Mouse (Mus musculus): ENCODE data around the gene Nek3. TPM values are rescaled to one million over a fixed set of nuclear protein-coding genes. Genes with fewer than 3 reads are reported as not detected.
A peak's percentile ranks its signal among the peaks of the same experiment; 100 is the strongest.

The Nek3 gene
- total RNA-seq (2021), result 1 to 10 TPM; 2.8 to 3.4 TPM
- long read RNA-seq, experiment 1, partial matches to known transcripts, result 0 of 1 reads
- long read RNA-seq, experiment 1, other reads (novel, unspliced or antisense), result 0 of 1 reads
- long read RNA-seq, experiment 2, partial matches to known transcripts, result 1 of 2 reads
- long read RNA-seq, experiment 2, other reads (novel, unspliced or antisense), result 0 of 2 reads

GRCm38 (mm10) chr8:22166080-22166603 is at the start of gene Nek3:
Gene Nek3 (minus strand): TSS chr8:22166435.
- TF ChIP-seq CTCF (IDR thresholded peaks at IDR 0.05), result peak; percentile 76
- DNase-seq, result peak; percentile 95
- intact Hi-C loops (cut with DNase I), result loop anchor here (1.0 to 5.0 kb wide), 2 partner anchors 106 to 174 kb away; partner anchors contain the start of genes Alg11 and Atp7b
- Histone ChIP-seq H3K27ac (peak within 1 kb of the TSS; percentile 92), H3K4me3 (peak within 1 kb of the TSS; percentile 76)

GRCm38 (mm10) chr8:22214826-22215225 is 48.6 kb upstream of the Nek3 start:
- intact Hi-C loops (cut with DNase I), result no loop called here
- peak overlapping the region; percentile 51 for H3K27ac ChIP-seq
- TF ChIP-seq CTCF (IDR thresholded peaks at IDR 0.05), result no peak
- no peak overlapping the region for H3K4me3 ChIP-seq
- DNase-seq, result peak; percentile 24

GRCm38 (mm10) chr8:22209012-22209411 is 42.8 kb upstream of the Nek3 start:
- no peak for TF ChIP-seq CTCF (IDR thresholded peaks at IDR 0.05)
- intact Hi-C loops (cut with DNase I), result no loop called here
- Histone ChIP-seq H3K27ac (peak overlapping the region; percentile 54; the same call in 1 of the 2 replicates), H3K4me3 (no peak overlapping the region)
- DNase-seq, result no peak

- no peak overlapping the region for H3K4me3 ChIP-seq
- TF ChIP-seq CTCF (IDR thresholded peaks at IDR 0.05), result no peak
- 0 out of 2 replicates have a peak overlapping the region, but pooled peaks have one; percentile 56 for H3K27ac ChIP-seq
- intact Hi-C loops (cut with DNase I), result no loop called here
- DNase-seq, result no peak
These were observed 41.3 kb upstream of the Nek3 start for GRCm38 (mm10) chr8:22207535-22207934.

- H3K4me3 ChIP-seq, result no peak overlapping the region
- TF ChIP-seq CTCF (IDR thresholded peaks at IDR 0.05), result peak; percentile 18; the same call in 1 of the 2 replicates
- no peak overlapping the region for H3K27ac ChIP-seq
- no peak for DNase-seq
- intact Hi-C loops (cut with DNase I), result loop anchor here (10.0 kb wide), 1 partner anchor 105 kb away; no protein-coding TSS in a partner anchor
These were observed 33.2 kb upstream of the Nek3 start for GRCm38 (mm10) chr8:22199481-22199880.

- no peak for DNase-seq
- TF ChIP-seq CTCF (IDR thresholded peaks at IDR 0.05), result no peak
- intact Hi-C loops (cut with DNase I), result loop anchor here (10.0 kb wide), 1 partner anchor 107 kb away; no protein-coding TSS in a partner anchor
These were observed 31.7 kb upstream of the Nek3 start for GRCm38 (mm10) chr8:22197914-22198313.

GRCm38 (mm10) chr8:22193432-22194010 is 27.3 kb upstream of the Nek3 start:
- Histone ChIP-seq H3K27ac (peak overlapping the region; percentile 99), H3K4me3 (peak overlapping the region; percentile 97)
- no peak for TF ChIP-seq CTCF (IDR thresholded peaks at IDR 0.05)
- no peak for DNase-seq
- intact Hi-C loops (cut with DNase I), result loop anchor here (2.0 to 10.0 kb wide), 2 partner anchors 111 to 183 kb away; no protein-coding TSS in a partner anchor

More at GRCm38 (mm10) chr8:22197914-22198313, 31.7 kb upstream of the Nek3 start:
- no peak overlapping the region for H3K27ac ChIP-seq
- H3K4me3 ChIP-seq, result no peak overlapping the region

GRCm38 (mm10) chr8:22192660-22193431 is 26.6 kb upstream of the Nek3 start, which contains the start of gene Vps36:
Gene Vps36 (plus strand): TSS chr8:22192809.
- peak; percentile 93 for DNase-seq
- peak within 1 kb of the TSS; percentile 99 for H3K27ac ChIP-seq
- H3K4me3 ChIP-seq, result peak within 1 kb of the TSS; percentile 97
- peak; percentile 99 for TF ChIP-seq CTCF (IDR thresholded peaks at IDR 0.05)
- intact Hi-C loops (cut with DNase I), result loop anchor here (2.0 to 10.0 kb wide), 2 partner anchors 112 to 184 kb away; no protein-coding TSS in a partner anchor

- Histone ChIP-seq H3K4me3 (peak within 1 kb of the TSS; percentile 79), H3K27ac (peak within 1 kb of the TSS; percentile 67)
- no peak for TF ChIP-seq CTCF (IDR thresholded peaks at IDR 0.05)
- peak; percentile 93 for DNase-seq
- intact Hi-C loops (cut with DNase I), result no loop called here
These were observed 19.5 kb upstream of the Nek3 start, which contains the start of gene Ckap2 for GRCm38 (mm10) chr8:22185431-22186397. Gene Ckap2 (minus strand): TSS chr8:22185819.

GRCm38 (mm10) chr8:22184884-22185283 is 18.6 kb upstream of the Nek3 start:
- TF ChIP-seq CTCF (IDR thresholded peaks at IDR 0.05), result no peak
- no peak for DNase-seq
- H3K4me3 ChIP-seq, result peak overlapping the region; percentile 79
- H3K27ac ChIP-seq, result no peak overlapping the region
- intact Hi-C loops (cut with DNase I), result no loop called here

GRCm38 (mm10) chr8:22175966-22176365 is 9.7 kb upstream of the Nek3 start:
- no peak for DNase-seq
- intact Hi-C loops (cut with DNase I), result no loop called here
- no peak overlapping the region for H3K27ac ChIP-seq
- no peak overlapping the region for H3K4me3 ChIP-seq
- TF ChIP-seq CTCF (IDR thresholded peaks at IDR 0.05), result no peak

Measured in gastrocnemius, adult 2 months (tissue).